Mouse (Mus musculus) cerebellum, adult 11-12 months (tissue): Measurements from ENCODE around the gene Bcam.
A peak's percentile ranks its signal among the peaks of the same experiment; 100 is the strongest.

ENCODE experiments used
- DNase-seq: peaks from one replicate; pipeline ENCODE4 v3.0.0; 2022

Gene Bcam

DNA sequence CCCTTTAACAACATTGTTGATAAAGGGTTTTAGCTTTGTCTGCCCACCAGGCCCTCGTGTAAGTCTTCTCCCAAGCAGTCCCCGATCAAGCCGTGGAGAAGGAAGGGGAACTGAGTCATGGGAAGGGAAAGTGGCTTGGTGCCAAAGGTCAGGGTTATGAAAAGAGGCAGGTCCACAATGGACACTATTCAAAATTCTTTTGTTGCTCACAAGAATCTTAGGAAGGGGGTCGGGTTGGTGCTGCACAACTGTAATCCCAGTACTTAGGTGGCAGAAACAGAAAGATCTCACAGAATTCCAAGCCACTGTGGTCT, 19.8 kb downstream of the Bcam start:
- no peak for DNase-seq

DNA sequence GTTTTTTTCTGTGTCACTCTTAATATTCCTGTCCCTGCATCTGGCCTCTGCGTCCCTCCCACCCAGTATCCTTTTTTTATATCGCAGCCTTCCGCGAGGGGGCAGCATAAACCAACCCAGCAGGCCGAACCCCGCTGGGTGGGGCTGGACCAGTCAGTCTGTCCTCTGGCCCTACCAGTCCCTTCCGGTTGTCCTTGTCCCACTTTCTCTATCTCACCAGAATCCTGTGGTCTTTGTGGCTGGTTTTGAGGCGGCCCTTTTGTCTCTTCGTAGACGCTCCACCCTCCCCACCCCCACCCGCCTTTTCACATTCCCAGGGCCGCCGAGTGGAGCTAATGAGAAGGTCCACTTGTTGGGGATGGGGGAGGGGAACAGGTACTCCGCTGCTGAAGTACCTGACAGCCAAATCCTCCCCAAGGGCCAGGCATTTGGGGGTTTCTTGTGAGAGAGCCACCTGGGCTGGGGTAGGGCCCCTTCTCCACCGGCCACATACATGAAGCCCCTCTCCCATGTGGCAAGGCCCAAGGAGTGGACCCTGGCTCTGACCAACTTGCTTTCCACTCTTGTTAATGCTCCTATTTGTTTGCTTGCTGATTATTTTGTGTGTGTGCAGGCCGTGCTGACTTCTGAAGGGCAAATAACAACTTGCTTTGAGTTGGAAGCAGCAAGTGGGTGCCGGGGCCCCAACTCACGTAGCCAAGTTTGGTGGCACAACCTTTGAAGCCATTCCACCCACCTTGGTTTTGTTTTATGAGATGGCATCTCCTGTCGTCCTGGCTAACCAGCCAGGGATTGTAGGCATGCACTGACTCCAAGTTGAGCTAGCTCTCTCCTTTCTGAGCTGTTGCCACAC, 20.4 kb downstream of the Bcam start, which contains the start of gene Nectin2:
Gene Nectin2 (minus strand): TSS at position 267 of the 853 bp plus-strand sequence.
- DNase-seq, result peak; percentile 42

DNA sequence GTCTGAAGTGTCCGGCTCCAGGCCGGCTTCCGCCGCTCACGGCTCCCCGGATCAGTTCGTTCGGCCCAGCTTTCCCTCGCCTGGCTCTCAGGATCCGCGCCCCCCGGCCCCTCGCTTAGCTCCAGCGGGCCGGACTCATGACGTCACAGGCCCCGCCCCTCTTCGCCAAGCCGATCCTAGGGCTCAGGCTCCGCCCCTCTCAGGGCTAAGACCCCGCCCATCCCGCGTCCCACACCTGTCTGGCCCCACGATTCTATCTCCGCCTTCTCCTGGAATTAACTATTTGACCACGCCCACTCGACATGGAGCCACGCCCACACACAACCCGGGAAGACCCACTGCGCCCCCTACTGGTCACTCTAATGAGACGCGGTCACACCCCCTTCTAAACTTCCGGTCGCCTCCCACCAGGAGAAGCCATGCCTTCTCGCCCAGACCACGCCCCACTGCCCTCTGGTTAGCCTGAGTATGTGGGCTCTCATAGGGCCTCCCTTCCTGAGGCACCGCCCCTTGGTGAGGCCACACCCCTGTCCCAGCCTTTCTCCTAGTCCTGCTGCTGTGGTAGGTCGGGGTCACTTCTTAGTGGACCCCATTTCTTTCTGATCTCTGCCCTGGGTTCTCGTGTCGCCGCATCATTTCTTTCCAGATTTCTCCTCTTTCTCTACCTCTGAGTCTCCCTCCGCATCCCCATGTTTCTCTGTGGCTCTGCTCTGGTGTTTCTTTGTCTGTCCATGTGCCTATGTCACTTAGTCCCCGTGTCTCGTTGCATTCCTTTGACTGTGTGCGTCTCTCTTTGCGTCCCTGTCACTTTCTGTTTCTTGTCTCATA, 21.2 kb downstream of the Bcam start:
- DNase-seq, result peak; percentile 74

DNA sequence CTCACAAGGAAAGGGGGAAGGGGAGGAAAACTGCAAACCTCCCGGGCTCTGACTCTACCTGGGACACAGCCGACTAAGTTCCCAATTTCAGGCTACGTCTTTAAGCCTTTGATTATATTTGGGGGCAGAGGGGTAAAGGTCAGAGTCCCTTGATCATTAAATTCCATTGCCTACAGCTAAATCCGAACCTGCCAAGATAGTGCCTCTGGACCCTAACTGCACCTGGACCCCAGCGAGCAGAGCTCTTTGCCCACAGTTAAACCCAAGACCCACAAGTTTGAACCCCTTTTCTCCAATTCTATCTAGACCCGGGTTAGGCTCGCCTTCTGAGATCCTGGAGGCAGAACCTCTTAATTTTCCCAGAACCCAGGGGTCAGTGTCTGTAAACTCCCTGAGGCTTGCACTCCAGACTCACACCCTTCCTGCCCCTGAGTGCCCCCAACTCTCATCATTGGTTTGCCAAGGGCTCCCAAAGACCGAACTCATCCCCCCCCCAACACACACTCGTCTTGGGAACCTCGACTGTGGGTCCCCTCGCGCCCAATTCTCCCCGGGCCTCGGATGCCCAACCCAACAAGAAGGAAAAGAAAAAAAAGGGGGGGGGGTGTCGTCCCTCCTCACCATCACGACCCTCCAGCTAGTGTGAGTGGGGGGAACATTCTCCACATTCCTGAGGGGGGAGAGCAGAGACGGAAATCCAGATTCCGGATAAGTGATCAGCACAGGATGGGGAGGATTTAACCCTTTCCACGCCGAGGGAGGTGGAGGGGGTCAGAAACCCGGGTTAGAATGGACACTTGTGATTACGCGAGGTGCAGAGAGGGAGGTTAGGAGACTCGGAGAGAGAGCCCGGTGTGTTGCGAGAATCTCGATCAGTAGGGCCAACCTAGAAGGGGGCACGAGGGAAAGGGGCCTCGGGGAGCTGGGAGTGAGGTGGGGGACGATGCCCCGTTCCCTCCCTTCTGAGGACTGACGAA, 22.3 kb downstream of the Bcam start:
- DNase-seq, result no peak

DNA sequence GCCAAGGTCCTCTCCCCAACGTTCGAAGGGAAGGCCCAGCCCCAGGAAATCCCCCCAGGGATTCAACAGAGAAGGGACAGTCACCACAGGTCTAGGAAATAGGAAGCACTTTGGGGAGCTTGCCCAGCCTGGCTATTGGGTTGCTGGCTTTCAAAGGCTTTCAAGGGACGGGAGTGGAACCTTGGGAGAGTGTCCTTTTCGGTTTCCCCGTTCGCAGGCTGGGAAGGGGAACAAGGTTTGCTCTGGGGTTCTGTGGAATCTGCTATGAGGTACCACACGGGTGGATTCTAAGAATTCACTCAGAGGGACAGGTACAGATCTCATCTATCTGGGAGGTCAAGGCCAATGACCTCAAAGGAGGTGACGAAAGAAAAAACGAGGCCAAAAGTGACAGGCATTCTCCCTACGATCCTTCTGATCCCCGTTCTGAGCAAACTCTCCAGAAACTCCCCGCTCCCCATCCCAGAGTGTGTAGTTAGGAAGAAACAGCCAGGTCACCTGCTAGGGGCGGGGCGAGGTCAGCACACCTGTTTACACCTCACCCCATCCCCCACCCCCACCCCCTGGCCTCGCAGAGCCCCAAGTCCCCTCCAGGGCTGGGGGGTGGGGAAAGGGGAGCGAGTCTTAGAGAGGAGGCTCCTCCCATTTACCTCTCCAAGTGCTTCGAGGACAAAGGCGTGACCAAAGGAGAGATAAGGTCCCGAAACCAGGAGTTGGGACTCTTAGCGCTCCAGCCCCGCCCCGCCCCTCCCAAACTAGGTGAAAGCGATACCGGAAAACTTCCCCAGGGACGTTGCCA, 23.2 kb downstream of the Bcam start:
- DNase-seq, result no peak

DNA sequence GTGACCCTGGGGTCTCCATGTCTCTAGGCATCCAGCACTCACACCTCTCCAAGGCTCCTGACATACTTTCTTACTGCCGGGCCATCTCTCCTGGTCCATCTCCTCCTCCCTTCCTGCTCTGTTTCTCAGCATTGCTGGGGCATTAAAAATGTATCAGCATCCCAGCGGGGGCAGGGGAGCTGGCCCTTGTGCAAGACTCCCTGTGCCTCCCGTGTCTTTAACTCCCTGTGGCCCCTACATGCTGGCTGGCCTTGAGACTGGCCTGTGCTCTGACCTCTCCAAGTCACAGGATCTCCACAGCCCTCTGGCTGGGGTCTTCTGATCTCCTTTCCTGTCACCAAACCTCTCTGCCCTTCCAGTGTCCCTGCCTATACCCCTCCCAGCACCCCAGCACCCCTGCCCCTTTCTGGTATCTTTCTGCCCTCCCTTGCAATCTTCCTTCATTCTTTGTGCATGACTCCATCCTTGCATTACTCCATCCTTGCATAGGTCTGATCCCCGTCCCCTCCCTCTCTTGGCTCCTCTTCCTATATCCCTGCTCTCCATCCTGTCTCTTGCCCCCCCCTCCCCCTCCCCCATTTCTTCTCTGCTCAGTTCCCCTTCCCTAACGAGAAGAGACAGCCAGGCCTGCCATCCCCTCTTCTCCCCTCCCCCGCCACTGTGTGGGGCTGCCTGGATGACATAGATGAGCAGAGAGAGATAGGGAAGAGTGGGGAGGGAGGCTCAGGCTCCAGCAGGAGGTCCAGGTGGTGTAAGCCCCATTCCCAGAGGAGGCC, 24.2 kb downstream of the Bcam start:
- DNase-seq, result no peak

DNA sequence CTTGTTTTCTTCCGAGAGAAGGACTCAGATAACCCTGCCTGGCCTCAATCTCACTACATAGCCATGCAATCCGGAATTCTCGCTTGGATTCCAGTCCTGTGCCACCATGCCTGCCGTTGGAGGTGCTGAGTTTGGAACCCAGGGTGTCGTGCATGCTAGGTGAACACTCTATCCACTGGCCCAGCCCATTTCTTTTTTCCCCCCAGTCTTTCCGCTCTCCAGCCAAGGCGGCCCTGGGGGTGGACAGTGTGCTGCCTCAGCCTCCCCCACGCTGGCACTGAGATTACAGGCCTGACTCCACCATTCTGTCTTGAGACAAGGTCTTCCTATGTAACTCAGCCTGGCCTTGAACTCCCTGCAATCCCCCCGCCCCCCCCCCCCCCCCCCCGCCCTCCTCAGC, 24.8 kb downstream of the Bcam start:
- DNase-seq, result no peak

DNA sequence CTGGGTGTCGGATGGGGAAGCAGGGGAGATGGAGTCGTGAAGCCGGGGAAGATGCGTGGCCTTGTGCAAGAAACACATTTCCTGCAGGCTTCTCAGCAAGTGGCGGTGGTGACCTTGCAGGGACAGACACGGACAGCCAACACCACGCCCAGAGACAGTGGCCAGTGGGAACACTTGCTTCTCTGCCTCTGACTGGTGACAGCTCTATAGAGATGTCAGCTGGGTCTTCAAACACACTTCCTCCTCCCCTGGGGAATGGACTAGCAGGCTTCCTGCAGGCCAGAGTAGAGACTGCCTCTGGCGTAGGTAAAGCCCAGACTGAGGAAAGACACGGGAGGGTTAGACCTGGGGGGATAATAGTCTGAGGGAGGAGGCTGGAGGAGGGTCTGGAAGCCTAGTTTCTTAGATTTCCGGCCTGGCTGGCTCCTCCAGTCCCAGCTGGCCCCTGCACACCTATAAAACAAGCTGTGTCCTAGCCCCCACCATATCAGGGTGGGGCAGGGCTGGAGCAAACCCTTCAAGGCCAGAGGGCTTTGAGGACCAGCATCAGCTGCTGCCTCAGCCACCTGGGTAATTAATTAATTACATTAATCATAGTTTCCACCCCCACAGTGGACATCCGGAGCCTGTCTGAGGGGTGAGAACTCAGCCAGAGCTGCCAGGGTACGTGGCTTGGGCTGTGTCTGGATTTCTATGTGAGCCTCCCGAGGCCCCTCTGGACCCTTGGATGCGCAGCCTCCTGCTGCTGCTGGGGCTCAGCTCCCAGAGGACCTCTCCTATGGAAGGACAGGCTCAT, 26.0 kb downstream of the Bcam start:
- DNase-seq, result no peak

DNA sequence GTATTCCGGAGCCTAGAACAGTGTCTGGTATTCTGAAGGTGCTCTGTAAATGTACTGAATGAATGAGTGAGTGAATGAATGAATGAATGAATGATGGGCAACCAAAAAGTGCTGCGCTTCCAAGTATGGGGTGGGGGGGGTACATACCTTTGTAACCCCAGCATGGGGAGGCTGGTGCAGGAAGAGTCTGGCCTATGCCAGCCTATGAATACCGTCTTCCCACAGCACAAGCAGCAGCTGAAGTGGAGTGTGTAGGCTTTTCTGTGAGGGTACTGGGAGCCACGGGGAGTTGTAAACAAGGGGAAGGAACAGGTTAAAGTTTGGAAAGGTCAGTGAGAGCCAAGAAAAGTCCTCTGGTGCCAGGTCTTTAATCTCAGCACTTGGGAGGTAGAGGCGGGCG, 27.0 kb downstream of the Bcam start:
- no peak for DNase-seq

DNA sequence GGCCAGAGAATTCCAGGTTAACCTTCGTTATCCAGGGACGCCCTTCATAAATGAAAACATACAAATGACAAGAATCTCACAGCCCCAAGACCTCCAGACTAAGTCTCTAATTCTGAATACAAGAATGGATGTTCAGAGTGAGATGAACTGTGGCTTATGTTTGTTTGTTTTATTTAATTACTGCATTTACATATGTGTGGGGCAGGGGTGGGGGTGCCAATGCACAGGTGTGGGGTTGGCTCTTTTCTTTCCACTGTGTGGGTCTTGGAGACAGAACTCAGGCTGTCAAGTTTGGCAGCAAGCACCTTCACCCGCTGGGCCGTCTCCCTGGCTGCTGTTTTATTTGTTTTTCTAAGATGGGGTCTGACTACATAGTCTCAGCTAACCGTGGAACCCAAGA, 28.3 kb downstream of the Bcam start:
- no peak for DNase-seq

DNA sequence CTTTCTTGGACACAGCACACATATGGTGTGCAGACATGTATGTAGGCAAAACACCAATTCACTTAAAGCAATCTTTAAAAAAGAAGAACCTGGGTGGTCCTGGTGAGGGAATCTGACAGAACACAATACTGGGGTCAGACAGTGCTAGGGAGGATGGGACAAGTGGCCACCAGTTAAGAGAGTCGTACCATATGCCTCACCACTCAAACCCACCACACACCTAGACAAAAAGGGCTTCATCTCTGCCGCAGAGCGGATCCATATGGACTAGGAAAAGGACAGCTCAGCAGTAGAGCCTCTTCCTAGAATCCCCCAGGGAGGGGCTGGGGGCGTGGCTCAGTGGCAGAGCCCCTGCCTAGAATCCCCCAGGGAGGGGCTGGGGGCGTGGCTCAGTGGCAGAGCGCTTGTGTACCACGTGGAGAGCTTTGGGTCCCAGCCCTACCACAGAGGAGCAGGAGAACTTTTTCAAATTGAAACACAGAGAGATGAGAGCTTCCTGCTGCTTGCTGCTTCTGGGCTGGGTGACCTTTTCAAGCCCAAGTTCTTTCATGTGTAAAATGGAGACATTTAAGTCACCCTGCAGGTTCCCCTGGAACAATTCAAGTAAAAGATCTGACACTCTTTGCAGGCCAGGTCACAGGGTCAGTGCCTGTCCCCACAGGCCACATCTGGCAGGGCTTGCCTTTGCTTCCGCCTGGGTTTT, 29.3 kb downstream of the Bcam start:
- DNase-seq, result no peak

DNA sequence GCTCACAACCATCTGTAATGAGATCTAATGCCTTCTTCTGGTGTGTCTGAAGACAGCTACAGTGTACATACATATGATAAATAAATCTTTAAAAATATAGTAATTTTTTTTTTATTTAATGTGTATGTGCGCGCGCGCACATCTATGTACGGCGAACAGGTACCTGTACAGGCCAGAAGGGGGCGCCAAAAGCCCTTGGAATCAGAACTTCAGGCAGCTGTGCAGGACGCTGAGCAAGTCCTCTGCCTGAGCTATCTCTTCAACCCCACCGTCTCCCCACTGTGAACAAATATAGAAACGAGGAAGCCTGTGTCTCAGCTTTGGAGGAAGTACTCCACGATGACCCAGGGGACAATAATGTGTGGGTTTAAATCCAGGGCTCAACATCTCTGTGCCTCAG, 30.5 kb downstream of the Bcam start:
- DNase-seq, result no peak

DNA sequence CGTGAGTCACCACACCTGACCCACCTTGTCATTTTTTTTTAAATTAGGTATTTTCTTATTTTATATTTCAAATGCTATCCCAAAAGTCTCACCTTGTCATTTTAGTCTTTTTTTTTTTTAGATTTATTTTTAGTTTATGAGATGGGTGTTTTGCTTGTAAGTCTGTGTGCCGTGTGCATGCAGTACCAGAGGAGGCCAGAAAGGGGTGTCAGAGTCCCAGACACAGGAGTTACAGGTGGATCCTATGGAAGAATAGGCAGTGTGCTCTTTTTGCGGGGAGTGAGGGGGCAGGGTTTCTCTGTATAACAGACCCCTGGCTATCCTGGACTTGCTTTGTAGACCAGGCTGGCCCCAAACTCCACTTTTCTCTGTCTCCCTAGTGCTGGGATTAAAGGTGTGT, 32.0 kb downstream of the Bcam start:
- no peak for DNase-seq

DNA sequence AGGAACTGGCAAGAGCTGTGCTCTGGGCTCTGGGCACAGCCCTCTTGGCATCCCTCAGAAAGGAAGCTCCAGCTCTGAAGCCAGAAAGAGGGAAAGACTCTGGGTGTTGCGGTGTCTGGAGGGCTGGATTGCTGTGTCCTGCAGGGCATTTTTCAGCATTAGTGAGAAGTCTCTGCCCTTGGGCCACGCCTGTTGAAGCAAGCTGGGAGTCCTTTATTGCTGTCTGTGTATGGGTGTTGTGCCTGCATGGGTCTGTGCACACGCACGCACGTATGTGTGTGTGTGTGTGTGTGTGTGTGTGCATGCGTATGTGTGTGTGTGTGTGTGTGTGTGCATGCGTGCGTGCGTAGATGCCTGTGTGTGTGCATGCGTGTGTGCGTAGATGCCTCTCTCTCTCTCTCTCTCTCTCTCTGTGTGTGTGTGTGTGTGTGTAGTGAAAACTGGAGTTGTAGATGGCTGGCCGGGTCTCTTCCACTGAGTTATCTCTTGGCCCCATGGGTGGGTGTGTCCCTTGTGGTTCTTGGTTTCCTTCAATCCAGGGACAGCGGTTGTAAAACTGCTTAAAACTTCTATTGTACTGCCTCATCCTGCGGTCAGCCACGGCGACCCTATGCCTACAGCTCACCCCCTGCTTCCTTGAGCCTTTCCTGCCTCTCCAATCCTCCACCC, 34.3 kb downstream of the Bcam start:
- no peak for DNase-seq

DNA sequence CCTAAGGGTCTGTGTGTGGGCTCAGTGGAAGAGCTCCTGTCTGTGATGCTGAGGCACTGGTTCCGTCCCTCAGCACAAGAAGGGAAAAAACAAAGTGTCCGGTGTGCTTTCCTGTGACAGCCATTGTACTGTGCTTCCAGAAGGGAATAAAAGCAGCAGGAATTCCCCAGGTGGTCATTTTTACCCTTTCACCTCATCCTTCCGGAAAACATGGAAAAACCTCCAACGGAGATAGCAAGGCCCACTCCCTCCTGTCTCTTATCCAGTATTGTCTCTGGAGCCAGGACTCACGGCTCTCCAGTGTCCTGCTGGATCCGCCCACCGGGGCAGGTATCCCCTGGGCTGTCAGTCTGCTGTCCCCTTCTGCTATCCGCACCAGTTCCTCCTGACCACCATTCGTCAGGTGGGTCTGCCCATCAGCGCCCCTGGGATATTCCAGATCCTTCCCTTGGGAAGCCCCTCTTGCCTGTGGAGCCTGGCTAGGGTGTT, 36.6 kb downstream of the Bcam start:
- DNase-seq, result no peak

DNA sequence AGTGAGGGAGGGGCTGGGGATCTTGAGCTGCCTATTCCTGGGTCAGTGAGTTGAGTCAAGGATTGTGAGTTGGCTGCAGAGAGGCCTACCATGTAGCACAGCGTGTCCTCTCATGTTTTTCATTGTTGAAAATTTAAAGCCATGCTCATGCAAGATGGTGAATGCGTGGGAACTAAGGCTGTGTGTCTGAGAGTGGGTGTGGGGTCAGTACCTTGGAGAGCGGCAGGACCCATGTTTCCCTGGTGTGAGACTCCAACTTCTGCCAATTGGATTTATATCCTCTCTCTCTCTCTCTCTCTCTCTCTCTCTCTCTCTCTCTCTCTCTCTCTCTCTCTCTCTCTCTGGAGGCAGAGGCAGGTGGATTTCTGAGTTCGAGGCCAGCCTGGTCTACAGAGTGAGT, 44.3 kb downstream of the Bcam start:
- no peak for DNase-seq

DNA sequence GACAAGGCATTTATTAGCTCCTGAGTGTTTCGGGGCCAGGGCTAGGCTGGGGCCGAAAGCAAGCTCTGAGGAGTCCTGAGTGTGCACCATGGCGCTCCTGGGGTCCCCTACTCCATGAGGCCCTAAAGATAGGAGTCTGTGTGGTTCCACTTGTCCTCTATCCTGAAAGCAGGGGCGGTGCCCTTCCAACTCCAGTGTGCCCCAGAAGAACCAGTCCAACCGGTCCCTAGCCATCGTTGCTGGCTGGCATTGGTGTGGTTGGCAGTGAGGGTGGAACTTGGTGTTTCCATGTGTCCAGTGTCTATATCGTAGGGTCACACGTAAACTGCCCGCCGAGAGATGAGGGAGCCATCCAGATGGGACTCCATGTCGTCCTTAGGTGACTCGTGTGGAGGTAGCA, 46.6 kb downstream of the Bcam start:
- no peak for DNase-seq

DNA sequence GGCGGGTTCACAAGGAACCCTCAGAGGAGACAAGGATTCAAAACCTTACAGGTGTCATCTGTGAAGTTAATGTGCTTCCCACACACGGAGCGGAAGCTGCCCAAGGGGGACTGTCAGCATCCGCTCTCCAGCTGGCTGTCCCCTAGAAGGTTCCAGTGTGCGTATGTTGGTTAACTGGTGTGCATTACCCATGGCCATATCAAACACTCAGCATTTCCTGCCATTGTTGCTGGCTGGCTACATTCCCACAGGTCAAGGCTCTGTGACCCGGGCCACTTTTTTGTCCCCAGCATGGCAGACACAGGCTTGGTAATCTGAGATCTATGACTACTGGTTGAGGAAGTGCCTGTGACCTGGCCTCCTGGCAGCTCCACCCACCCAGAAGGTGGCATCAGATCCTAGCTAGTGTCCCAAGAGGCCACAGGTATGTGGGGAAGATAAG, 48.0 kb downstream of the Bcam start:
- DNase-seq, result no peak

DNA sequence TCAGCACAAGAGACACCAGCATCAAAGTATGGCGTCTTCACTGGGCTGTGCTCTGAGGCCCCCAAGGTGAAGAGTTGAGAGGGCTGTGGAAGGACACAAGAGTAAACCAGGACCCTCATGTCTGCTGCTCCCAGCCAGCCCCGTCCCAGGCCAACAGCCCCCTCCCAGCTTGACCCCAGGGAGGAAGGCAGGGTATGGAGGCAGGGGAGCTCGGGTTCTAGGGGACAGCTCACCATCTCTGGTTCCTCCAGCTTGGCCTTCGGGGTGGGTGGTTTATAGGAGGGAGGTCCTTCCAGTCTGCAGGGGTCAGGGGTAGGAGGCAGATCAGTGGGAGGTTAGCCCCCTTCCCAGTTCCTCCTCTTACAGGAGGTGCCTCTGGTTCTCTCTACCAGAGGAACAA, 51.6 kb downstream of the Bcam start:
- no peak for DNase-seq
